ENCODE assay signal across 19 mouse cellular contexts in the genomic region with DNA sequence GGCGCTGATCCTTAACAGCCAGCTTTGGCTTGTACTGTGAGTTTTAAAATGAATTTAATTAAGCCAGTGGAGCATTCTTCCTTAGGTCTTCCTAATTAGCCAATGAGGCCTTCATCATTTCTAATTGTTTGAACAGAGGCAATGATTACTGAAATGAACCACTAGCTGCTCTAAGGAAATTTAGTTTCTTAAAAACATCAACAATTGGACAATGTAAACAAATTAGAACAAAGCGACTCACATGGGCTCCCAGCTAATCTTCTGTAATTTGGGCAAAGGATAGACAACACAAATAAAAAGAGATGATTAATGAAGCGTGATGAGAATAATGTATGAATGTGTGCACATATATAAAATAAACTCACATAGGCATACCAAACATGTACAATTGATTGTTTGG.
"Had no signal": no experiment of that assay in that cellular context is flagged by ENCODE, and none has a peak within 500 bp of the region (broad histone marks: within the 10 kb centered on the region; RNA-seq: fewer than 3 reads in every experiment).

No protein-coding gene starts in this region.

- H3K27ac ChIP-seq: liver, embryonic 12.5 days; liver, embryonic 14.5 days; lung, embryonic 15.5 days; midbrain, embryonic 10.5 days; midbrain, embryonic 13.5 days; neural tube, embryonic 13.5 days; neural tube, embryonic 15.5 days had no signal

- H3K36me3 ChIP-seq: liver, embryonic 12.5 days; lung, embryonic 15.5 days; midbrain, embryonic 10.5 days; midbrain, embryonic 13.5 days; neural tube, embryonic 13.5 days; neural tube, embryonic 15.5 days had no signal

- H3K4me2 ChIP-seq: liver, embryonic 12.5 days; lung, embryonic 15.5 days; midbrain, embryonic 13.5 days; neural tube, embryonic 13.5 days; neural tube, embryonic 15.5 days had no signal

- DNase-seq: lung, adult 18-20 months; lung, postnatal 4 days; right cerebral cortex, adult 18-20 months; right cerebral cortex, postnatal 25 days; right cerebral cortex, postnatal 4 days; spleen, adult 18-20 months; thymus, adult 18-20 months; thymus, postnatal 14 days; thymus, postnatal 36 days had no signal

- H3K27me3 ChIP-seq: liver, embryonic 12.5 days; lung, embryonic 15.5 days; midbrain, embryonic 13.5 days; neural tube, embryonic 13.5 days; neural tube, embryonic 15.5 days had no signal

- H3K9ac ChIP-seq: liver, embryonic 12.5 days; liver, embryonic 14.5 days; lung, embryonic 15.5 days; midbrain, embryonic 13.5 days; neural tube, embryonic 13.5 days; neural tube, embryonic 15.5 days had no signal

- ATAC-seq: liver, embryonic 12.5 days; lung, postnatal 0 days; midbrain, embryonic 13.5 days; midbrain, embryonic 16.5 days had no signal

- H3K4me1 ChIP-seq: liver, embryonic 12.5 days; lung, embryonic 15.5 days; midbrain, embryonic 10.5 days; midbrain, embryonic 13.5 days; neural tube, embryonic 13.5 days; neural tube, embryonic 15.5 days had no signal

- H3K9me3 ChIP-seq: liver, embryonic 12.5 days; lung, embryonic 15.5 days; midbrain, embryonic 10.5 days; midbrain, embryonic 13.5 days; neural tube, embryonic 13.5 days; neural tube, embryonic 15.5 days had no signal

- H3K4me3 ChIP-seq: liver, embryonic 12.5 days; lung, embryonic 15.5 days; midbrain, embryonic 10.5 days; midbrain, embryonic 13.5 days; myocyte; neural tube, embryonic 13.5 days; neural tube, embryonic 15.5 days had no signal
